Mouse (Mus musculus) heart, adult 2 months (tissue): ENCODE measurements around the gene Hpca. TPM values are rescaled to one million over a fixed set of nuclear protein-coding genes. Genes with fewer than 3 reads are reported as not detected.
A peak's percentile ranks its signal among the peaks of the same experiment; 100 is the strongest.

Experiments
- DNase-seq, 2 experiments: peaks; one replicate each; pipeline ENCODE4 v3.0.0; 2021
- H3K27ac ChIP-seq: fragments of 200-600 bp; 2 replicates; pipeline ENCODE4 v1.8.1; 2022
- H3K27me3 ChIP-seq: fragments of 200-500 bp; 2 replicates; pipeline ENCODE4 v1.6.1; 2012; ENCODE audit warnings: mild to moderate bottlenecking, low read length, inconsistent platforms, mixed read lengths; ENCODE audit not compliant: control insufficient read depth, insufficient read depth
- H3K36me3 ChIP-seq: fragments of 200-500 bp; 2 replicates; pipeline ENCODE4 v1.6.1; 2012; ENCODE audit warnings: low read length, inconsistent platforms; ENCODE audit not compliant: control insufficient read depth, insufficient read depth
- H3K4me1 ChIP-seq: fragments of 200-500 bp; 2 replicates; pipeline ENCODE4 v1.6.1; 2011; ENCODE audit warnings: low read length; ENCODE audit not compliant: control insufficient read depth, insufficient read depth
- H3K4me3 ChIP-seq: fragments of 200-600 bp; 2 replicates; pipeline ENCODE4 v1.8.1; 2022
- H3K79me2 ChIP-seq: fragments of 200-500 bp; replicated peaks from 2 replicates; pipeline ENCODE4 v1.6.1; 2012; ENCODE audit warnings: mild to moderate bottlenecking, inconsistent platforms, low read length, moderate library complexity, mixed read lengths; ENCODE audit not compliant: control insufficient read depth, insufficient read depth
- H3K9ac ChIP-seq: fragments of 200-500 bp; 2 replicates; pipeline ENCODE4 v1.6.1; 2012; ENCODE audit warnings: low read depth, mild to moderate bottlenecking, control low read depth, inconsistent platforms, low read length, mixed read lengths
- CTCF ChIP-seq: fragments of 200-600 bp; IDR thresholded peaks from 2 replicates; pipeline ENCODE4 v1.8.1; 2022; ENCODE audit warnings: antibody characterized with exemption, mild to moderate bottlenecking, moderate library complexity
- EP300 ChIP-seq: fragments of 200-500 bp; IDR thresholded peaks from 2 replicates; pipeline ENCODE4 v1.6.1; 2011; ENCODE audit warnings: low read depth, low read length, control low read depth; ENCODE audit not compliant: insufficient read depth
- POLR2A ChIP-seq: fragments of 200-500 bp; IDR thresholded peaks from 2 replicates; pipeline ENCODE4 v1.6.1; 2011; ENCODE audit warnings: mild to moderate bottlenecking, low read depth, low read length, control low read depth; ENCODE audit not compliant: insufficient read depth
- WGBS: fragments of 180-500 bp; shearing (Covaris S2); methylation state at CpG from one replicate; pipeline ENCODE4 v1.1.7; 2018; 5-methylcytosine and 5-hydroxymethylcytosine counted together
- intact Hi-C: fragments of 180-260 bp; cut with DNase I; formaldehyde crosslinking; loops from one replicate; pipeline ENCODE4 v1.15.1; 2025
- polyA plus RNA-seq: library from polyadenylated mRNA; depleted of rRNA; stranded (reverse); fragments of >200 nt; gene quantifications from 2 replicates; pipeline ENCODE4 v1.2.3, GENCODE M21; 2012
- total RNA-seq, 2 experiments: library from RNA; stranded (reverse); gene quantifications; 2 replicates each; pipeline ENCODE4 v1.2.3; 2021

The Hpca gene
- total and polyA plus RNA-seq, 3 experiments, result 0.14 to 0.62 TPM; not detected in 1

DNA sequence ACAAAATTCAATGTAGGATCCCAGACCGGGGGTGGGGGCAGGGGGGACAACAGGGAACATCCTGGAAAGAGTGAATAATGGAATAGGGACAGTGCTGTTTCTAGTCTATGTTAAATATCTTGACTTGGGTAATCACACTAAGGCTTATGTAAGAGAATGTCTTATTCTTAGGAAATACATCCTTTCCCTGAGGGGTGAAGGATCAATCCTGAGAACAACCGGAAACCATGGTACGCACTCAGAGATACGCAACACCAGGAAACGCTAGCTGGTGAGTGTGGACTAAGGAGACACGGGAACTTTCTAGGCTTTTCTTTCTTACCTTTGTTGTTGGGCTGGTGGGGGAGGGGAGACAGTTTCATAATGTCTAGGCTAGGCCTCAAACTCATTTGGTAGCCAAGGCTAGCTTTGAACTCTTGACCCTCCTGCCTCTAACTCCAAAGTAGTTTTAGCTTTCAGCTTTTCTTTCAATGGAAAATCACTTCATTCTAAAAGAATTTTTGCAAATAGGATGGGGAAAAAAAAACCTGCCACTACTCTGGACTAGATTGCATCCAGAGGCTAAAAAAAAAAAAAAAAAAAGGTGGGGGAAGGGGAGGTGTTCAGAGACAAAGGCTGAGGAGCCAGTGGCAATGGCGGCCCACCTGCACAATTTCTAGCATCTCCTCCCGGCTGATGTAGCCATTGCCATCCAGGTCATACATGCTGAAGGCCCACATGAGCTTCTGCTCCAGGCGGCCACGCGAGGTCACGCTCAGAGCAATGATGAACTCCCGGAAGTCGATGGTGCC, 3.9 kb downstream of the Hpca start:
- intact Hi-C loops, result no loop called here
- peaks cover 11% of the 10 kb centered on the region for H3K27me3 ChIP-seq
- H3K9ac ChIP-seq, result no peak overlapping the region
- no peaks in the 10 kb centered on the region for H3K79me2 ChIP-seq
- DNase-seq, result no peak
- H3K4me1 ChIP-seq, result no peaks in the 10 kb centered on the region
- no peak overlapping the region for H3K4me3 ChIP-seq
- H3K36me3 ChIP-seq, result no peaks in the 10 kb centered on the region
- H3K27ac ChIP-seq, result no peak overlapping the region
- no peak for TF ChIP-seq CTCF
- TF ChIP-seq POLR2A, result no peak
- no peak for TF ChIP-seq EP300
- 80% methylated on average over 14 of the region's 14 CpGs for WGBS

GRCm38 (mm10) chr4:129116703-129117102, 5.1 kb downstream of the Hpca start:
- Histone ChIP-seq H3K27me3 (peaks cover 9% of the 10 kb centered on the region), H3K4me1 (no peaks in the 10 kb centered on the region), H3K27ac (no peak overlapping the region), H3K4me3 (no peak overlapping the region), H3K9ac (no peak overlapping the region), H3K36me3 (no peaks in the 10 kb centered on the region), H3K79me2 (no peaks in the 10 kb centered on the region)
- WGBS, result 89% methylated on average over 8 of the region's 8 CpGs
- DNase-seq, result no peak
- TF ChIP-seq POLR2A, result no peak
- no peak for TF ChIP-seq EP300
- no peak for TF ChIP-seq CTCF
- intact Hi-C loops, result no loop called here

- peak; percentile 23 to 40 for DNase-seq
- no peak overlapping the region for H3K27ac ChIP-seq
- peaks cover 3% of the 10 kb centered on the region; the same call in 1 of the 2 replicates for H3K27me3 ChIP-seq
- intact Hi-C loops, result no loop called here
- WGBS, result 31% methylated on average over 28 of the region's 28 CpGs
- H3K36me3 ChIP-seq, result no peaks in the 10 kb centered on the region
- no peaks in the 10 kb centered on the region for H3K4me1 ChIP-seq
- TF ChIP-seq POLR2A (no peak), CTCF (peak; percentile 68)
- H3K4me3 ChIP-seq, result no peak overlapping the region
- no peak overlapping the region for H3K9ac ChIP-seq
- H3K79me2 ChIP-seq, result no peaks in the 10 kb centered on the region
Measured at GRCm38 (mm10) chr4:129113083-129113988, 8.5 kb downstream of the Hpca start.

GRCm38 (mm10) chr4:129112231-129112630, 9.6 kb downstream of the Hpca start:
- no peak for DNase-seq
- 54% methylated on average over 13 of the region's 13 CpGs for WGBS
- no peak overlapping the region for H3K4me3 ChIP-seq
- H3K79me2 ChIP-seq, result no peaks in the 10 kb centered on the region
- intact Hi-C loops, result no loop called here
- peaks cover 3% of the 10 kb centered on the region; the same call in 1 of the 2 replicates for H3K27me3 ChIP-seq
- H3K36me3 ChIP-seq, result no peaks in the 10 kb centered on the region
- H3K27ac ChIP-seq, result no peak overlapping the region
- no peaks in the 10 kb centered on the region for H3K4me1 ChIP-seq
- no peak for TF ChIP-seq EP300
- no peak for TF ChIP-seq CTCF
- no peak for TF ChIP-seq POLR2A
- H3K9ac ChIP-seq, result no peak overlapping the region

- no peak overlapping the region for H3K9ac ChIP-seq
- DNase-seq, result no peak
- H3K4me3 ChIP-seq, result no peak overlapping the region
- H3K36me3 ChIP-seq, result no peaks in the 10 kb centered on the region
- H3K27ac ChIP-seq, result no peak overlapping the region
- 57% methylated on average over 11 of the region's 11 CpGs for WGBS
- H3K4me1 ChIP-seq, result no peaks in the 10 kb centered on the region
- TF ChIP-seq CTCF (0 out of 2 replicates have a peak, but pooled peaks have one; percentile 9), EP300 (no peak)
- no peaks in the 10 kb centered on the region for H3K79me2 ChIP-seq
- intact Hi-C loops, result no loop called here
- H3K27me3 ChIP-seq, result peaks cover 3% of the 10 kb centered on the region; the same call in 1 of the 2 replicates
Measured at GRCm38 (mm10) chr4:129111350-129111749, 10.5 kb downstream of the Hpca start.

- Histone ChIP-seq H3K27ac (no peak overlapping the region), H3K4me3 (no peak overlapping the region), H3K9ac (no peak overlapping the region), H3K27me3 (peaks cover 6% of the 10 kb centered on the region; the same call in 1 of the 2 replicates), H3K79me2 (no peaks in the 10 kb centered on the region), H3K4me1 (no peaks in the 10 kb centered on the region), H3K36me3 (no peaks in the 10 kb centered on the region)
- DNase-seq, result no peak
- intact Hi-C loops, result no loop called here
- no peak for TF ChIP-seq CTCF
- TF ChIP-seq POLR2A, result no peak
- TF ChIP-seq EP300, result no peak
- 88% methylated on average over 6 of the region's 6 CpGs for WGBS
Measured at GRCm38 (mm10) chr4:129110804-129111203, 11.0 kb downstream of the Hpca start.
